Mouse (Mus musculus) heart, postnatal 0 days (tissue): ENCODE measurements around the gene Mpeg1. TPM values are rescaled to one million over a fixed set of nuclear protein-coding genes. Genes with fewer than 3 reads are reported as not detected.

Experiments used
- ATAC-seq: fragments of 200-750 bp; cut with Nextera tagmentation; 2 replicates; pipeline ENCODE4 v1.8.0; 2017; ENCODE audit warnings: low read depth, moderate number of reproducible peaks, moderate library complexity; ENCODE audit not compliant: insufficient read depth
- DNase-seq: peaks from one replicate; pipeline ENCODE4 v3.0.0-alpha.2; 2016; ENCODE audit warnings: low spot score
- H3K27ac ChIP-seq: fragments of 300-500 bp; sonication (generic); 2 replicates; pipeline ENCODE4 v1.5.1; 2014; ENCODE audit warnings: low read depth, mild to moderate bottlenecking
- H3K27me3 ChIP-seq: fragments of 300-500 bp; sonication (generic); 2 replicates; pipeline ENCODE4 v1.6.1; 2014; ENCODE audit warnings: low read length, mixed read lengths; ENCODE audit not compliant: control insufficient read depth, insufficient read depth
- H3K36me3 ChIP-seq: fragments of 300-500 bp; sonication (generic); replicated peaks from 2 replicates; pipeline ENCODE4 v1.6.1; 2014; ENCODE audit warnings: low read length, mixed read lengths; ENCODE audit not compliant: control insufficient read depth, insufficient read depth
- H3K4me1 ChIP-seq: fragments of 300-500 bp; sonication (generic); 2 replicates; pipeline ENCODE4 v1.6.1; 2014; ENCODE audit warnings: antibody characterized with exemption; ENCODE audit not compliant: control insufficient read depth, insufficient read depth
- H3K4me2 ChIP-seq: fragments of 300-500 bp; sonication (generic); 2 replicates; pipeline ENCODE4 v1.6.1; 2014; ENCODE audit warnings: low read depth, mild to moderate bottlenecking, low read length, moderate library complexity
- H3K4me3 ChIP-seq: fragments of 300-500 bp; sonication (generic); 2 replicates; pipeline ENCODE4 v1.5.1; 2014; ENCODE audit warnings: low read depth, low read length
- H3K9ac ChIP-seq: fragments of 300-500 bp; sonication (generic); replicated peaks from 2 replicates; pipeline ENCODE4 v1.6.1; 2014; ENCODE audit warnings: low read depth, low read length, mixed read lengths
- H3K9me3 ChIP-seq: fragments of 300-500 bp; sonication (generic); replicated peaks from 2 replicates; pipeline ENCODE4 v1.6.1; 2016; ENCODE audit warnings: low read length; ENCODE audit not compliant: control insufficient read depth
- CTCF ChIP-seq: IDR thresholded peaks from 2 replicates; pipeline ENCODE4 v1.5.1; 2016; ENCODE audit warnings: antibody characterized with exemption, control low read depth, low read depth
- EP300 ChIP-seq: IDR thresholded peaks from 2 replicates; pipeline ENCODE4 v1.6.1; 2016; ENCODE audit warnings: antibody characterized with exemption, low read depth
- WGBS: fragments of 180-500 bp; shearing (Covaris S2); extraction: QIAGEN DNeasy Blood & Tissue Kit; methylation state at CpG from one replicate; pipeline ENCODE4 v1.1.7; 2014; 5-methylcytosine and 5-hydroxymethylcytosine counted together
- polyA plus RNA-seq: library from polyadenylated mRNA; unstranded; fragments of >200 nt; fragmentation: Nextera tagmentation; extraction: Ambion mirVana; gene quantifications from 2 replicates; pipeline ENCODE4 v1.2.1, GENCODE M21; 2015
- total RNA-seq: library from RNA; depleted of rRNA; stranded (reverse); fragments of >200 nt; gene quantifications from 2 replicates; pipeline ENCODE4 v1.2.3, GENCODE M21; 2014; ENCODE audit warnings: low replicate concordance

Gene Mpeg1
- total and polyA plus RNA-seq, 2 experiments from 2014 or later: 0.36 to 0.46 TPM

GRCm38 (mm10) chr19:12439581-12439980 is 21.0 kb upstream of the Mpeg1 start:
- no peak overlapping the region for H3K4me2 ChIP-seq
- DNase-seq: no peak
- no peaks in the 10 kb centered on the region for H3K4me1 ChIP-seq
- no peak overlapping the region for H3K4me3 ChIP-seq
- no peaks in the 10 kb centered on the region for H3K27me3 ChIP-seq
- no peak overlapping the region for H3K9ac ChIP-seq
- no peaks in the 10 kb centered on the region for H3K9me3 ChIP-seq
- TF ChIP-seq EP300 (no peak), CTCF (no peak)
- ATAC-seq: no peak
- no peak overlapping the region for H3K27ac ChIP-seq
- H3K36me3 ChIP-seq: no peaks in the 10 kb centered on the region
- WGBS: 42% methylated on average over 1 of the region's 1 CpGs

DNA sequence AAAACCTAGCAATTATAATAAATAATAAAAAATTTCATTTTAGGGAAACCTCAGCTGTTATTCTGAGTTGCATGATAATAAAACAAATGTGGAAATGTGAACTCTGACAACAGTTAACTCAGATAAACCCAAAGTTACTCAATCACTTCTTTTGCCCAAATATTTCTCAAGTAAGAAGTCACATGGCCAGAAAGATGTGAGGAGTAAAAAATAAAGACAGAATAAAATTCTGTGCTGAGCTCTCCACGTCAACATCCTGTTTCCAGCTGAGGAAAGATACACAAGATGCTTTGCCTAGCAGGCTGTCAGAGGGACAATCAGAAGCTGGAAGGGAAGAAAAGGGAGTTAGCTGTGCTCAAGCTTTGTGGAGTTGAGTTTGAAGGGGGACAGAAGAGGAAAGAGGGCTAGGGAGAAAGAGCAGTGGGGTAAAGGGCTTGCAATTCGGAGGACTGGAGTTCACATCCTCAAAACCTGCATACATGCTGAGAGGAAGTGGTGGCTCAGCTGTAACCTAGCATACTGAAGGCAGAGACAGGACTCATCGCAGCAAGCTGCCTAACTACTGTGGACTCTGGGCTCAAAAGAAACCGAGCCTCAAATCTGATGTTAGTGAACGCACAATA is 20.4 kb upstream of the Mpeg1 start:
- TF ChIP-seq EP300 (no peak), CTCF (no peak)
- Histone ChIP-seq H3K9ac (no peak overlapping the region), H3K27me3 (no peaks in the 10 kb centered on the region), H3K36me3 (no peaks in the 10 kb centered on the region), H3K27ac (no peak overlapping the region), H3K4me1 (no peaks in the 10 kb centered on the region), H3K4me3 (no peak overlapping the region), H3K9me3 (no peaks in the 10 kb centered on the region), H3K4me2 (no peak overlapping the region)
- WGBS: 59% methylated on average over 5 of the region's 5 CpGs
- DNase-seq (no peak), ATAC-seq (no peak)

- no peaks in the 10 kb centered on the region for H3K4me1 ChIP-seq
- no peak overlapping the region for H3K4me2 ChIP-seq
- DNase-seq: no peak
- 59% methylated on average over 4 of the region's 4 CpGs for WGBS
- no peak for ATAC-seq
- H3K9ac ChIP-seq: no peak overlapping the region
- H3K36me3 ChIP-seq: no peaks in the 10 kb centered on the region
- H3K9me3 ChIP-seq: no peaks in the 10 kb centered on the region
- H3K27me3 ChIP-seq: no peaks in the 10 kb centered on the region
- TF ChIP-seq CTCF: no peak
- no peak for TF ChIP-seq EP300
- H3K27ac ChIP-seq: no peak overlapping the region
- H3K4me3 ChIP-seq: no peak overlapping the region
These were observed 18.0 kb upstream of the Mpeg1 start for GRCm38 (mm10) chr19:12442560-12442959.

- Histone ChIP-seq H3K9ac (no peak overlapping the region), H3K9me3 (no peaks in the 10 kb centered on the region), H3K36me3 (no peaks in the 10 kb centered on the region), H3K4me2 (no peak overlapping the region), H3K27ac (no peak overlapping the region), H3K27me3 (no peaks in the 10 kb centered on the region), H3K4me1 (no peaks in the 10 kb centered on the region), H3K4me3 (no peak overlapping the region)
- DNase-seq (no peak), ATAC-seq (no peak)
- 67% methylated on average over 3 of the region's 3 CpGs for WGBS
- TF ChIP-seq CTCF: no peak
- no peak for TF ChIP-seq EP300
These were observed 15.6 kb upstream of the Mpeg1 start for GRCm38 (mm10) chr19:12445014-12445413.

GRCm38 (mm10) chr19:12457401-12458066 is 3.0 kb upstream of the Mpeg1 start:
- Histone ChIP-seq H3K27me3 (no peaks in the 10 kb centered on the region), H3K9ac (no peak overlapping the region), H3K4me1 (no peaks in the 10 kb centered on the region), H3K27ac (no peak overlapping the region), H3K4me2 (no peak overlapping the region), H3K36me3 (no peaks in the 10 kb centered on the region), H3K9me3 (no peaks in the 10 kb centered on the region), H3K4me3 (no peak overlapping the region)
- TF ChIP-seq CTCF (no peak), EP300 (no peak)
- DNase-seq (no peak), ATAC-seq (no peak)
- WGBS: 72% methylated on average over 12 of the region's 12 CpGs

DNA sequence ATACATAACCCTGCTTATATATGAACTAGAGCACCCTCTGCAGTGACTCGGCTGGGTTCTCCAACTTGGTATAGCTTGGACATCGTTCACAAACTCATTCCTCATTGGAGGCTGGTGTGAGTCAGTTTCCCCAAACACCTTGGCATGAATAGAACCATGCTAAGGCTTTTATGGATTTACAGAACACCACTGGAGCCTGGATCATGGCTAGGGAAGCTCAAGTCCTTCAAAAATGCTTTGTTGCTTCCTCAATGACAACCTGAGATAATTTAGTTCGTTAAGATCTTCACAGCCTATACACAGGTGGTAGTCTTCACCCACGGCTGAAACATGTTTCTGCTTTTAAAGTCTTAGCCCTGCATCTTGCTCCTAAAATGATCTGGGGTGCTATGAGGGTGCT is 1.1 kb upstream of the Mpeg1 start:
- WGBS: 72% methylated on average over 4 of the region's 4 CpGs
- H3K9me3 ChIP-seq: no peaks in the 10 kb centered on the region
- no peak for TF ChIP-seq EP300
- no peak for TF ChIP-seq CTCF
- H3K4me2 ChIP-seq: no peak overlapping the region
- no peak overlapping the region for H3K4me3 ChIP-seq
- no peaks in the 10 kb centered on the region for H3K4me1 ChIP-seq
- H3K27me3 ChIP-seq: no peaks in the 10 kb centered on the region
- DNase-seq (no peak), ATAC-seq (no peak)
- no peaks in the 10 kb centered on the region for H3K36me3 ChIP-seq
- H3K9ac ChIP-seq: no peak overlapping the region
- H3K27ac ChIP-seq: no peak overlapping the region
